Mouse (Mus musculus): ENCODE measurements around the gene Ndrg3. TPM values are rescaled to one million over a fixed set of nuclear protein-coding genes. Genes with fewer than 3 reads are reported as not detected.

The Ndrg3 gene
- polyA plus RNA-seq, 1 experiment from 2014 or later, result 21.1 TPM

- TF ChIP-seq EP300 (optimal IDR thresholded peaks at IDR 0.05) (no peak), CTCF (IDR thresholded peaks at IDR 0.05; ENCODE audit: low read depth) (no peak)
- H3K27me3 ChIP-seq (ENCODE audit: control insufficient read depth, insufficient read depth, low read length), result no peaks in the 10 kb centered on the region
- no peak overlapping the region for H3K27ac ChIP-seq (replicated peaks)
- H3K36me3 ChIP-seq (ENCODE audit: control insufficient read depth, insufficient read depth, low read length), result peaks cover 18% of the 10 kb centered on the region
- 83% methylated on average over 8 of the region's 8 CpGs for WGBS
- no peak for ATAC-seq (ENCODE audit: low FRiP score, low TSS enrichment)
- H3K9me3 ChIP-seq (ENCODE audit: control insufficient read depth, low read length), result no peaks in the 10 kb centered on the region
- no peak overlapping the region for H3K4me3 ChIP-seq (ENCODE audit: low read depth, low read length)
- no peak overlapping the region for H3K4me2 ChIP-seq (replicated peaks; ENCODE audit: low read depth)
- DNase-seq (ENCODE audit: low spot score), result no peak
- H3K9ac ChIP-seq (ENCODE audit: low read length), result no peak overlapping the region
- H3K4me1 ChIP-seq (replicated peaks; ENCODE audit: control insufficient read depth, insufficient read depth), result no peaks in the 10 kb centered on the region
These were observed 44.5 kb upstream of the Ndrg3 start for GRCm38 (mm10) chr2:157036400-157036799.

GRCm38 (mm10) chr2:157035371-157035770, 43.5 kb upstream of the Ndrg3 start:
- Histone ChIP-seq H3K27ac (replicated peaks) (no peak overlapping the region), H3K27me3 (ENCODE audit: control insufficient read depth, insufficient read depth, low read length) (no peaks in the 10 kb centered on the region), H3K4me3 (ENCODE audit: low read depth, low read length) (no peak overlapping the region), H3K9me3 (ENCODE audit: control insufficient read depth, low read length) (no peaks in the 10 kb centered on the region), H3K4me1 (replicated peaks; ENCODE audit: control insufficient read depth, insufficient read depth) (no peaks in the 10 kb centered on the region), H3K36me3 (ENCODE audit: control insufficient read depth, insufficient read depth, low read length) (peaks cover 14% of the 10 kb centered on the region), H3K4me2 (replicated peaks; ENCODE audit: low read depth) (no peak overlapping the region), H3K9ac (ENCODE audit: low read length) (no peak overlapping the region)
- 88% methylated on average over 7 of the region's 7 CpGs for WGBS
- no peak for TF ChIP-seq CTCF (IDR thresholded peaks at IDR 0.05; ENCODE audit: low read depth)
- TF ChIP-seq EP300 (optimal IDR thresholded peaks at IDR 0.05), result no peak
- DNase-seq (ENCODE audit: low spot score), result no peak
- ATAC-seq (ENCODE audit: low FRiP score, low TSS enrichment), result no peak

GRCm38 (mm10) chr2:157030804-157031203, 38.9 kb upstream of the Ndrg3 start:
- Histone ChIP-seq H3K9ac (ENCODE audit: low read length) (no peak overlapping the region), H3K4me1 (replicated peaks; ENCODE audit: control insufficient read depth, insufficient read depth) (no peaks in the 10 kb centered on the region), H3K9me3 (ENCODE audit: control insufficient read depth, low read length) (no peaks in the 10 kb centered on the region), H3K36me3 (ENCODE audit: control insufficient read depth, insufficient read depth, low read length) (peaks cover 32% of the 10 kb centered on the region), H3K27ac (replicated peaks) (no peak overlapping the region), H3K4me3 (ENCODE audit: low read depth, low read length) (no peak overlapping the region), H3K4me2 (replicated peaks; ENCODE audit: low read depth) (no peak overlapping the region), H3K27me3 (ENCODE audit: control insufficient read depth, insufficient read depth, low read length) (no peaks in the 10 kb centered on the region)
- no peak for TF ChIP-seq EP300 (optimal IDR thresholded peaks at IDR 0.05)
- TF ChIP-seq CTCF (IDR thresholded peaks at IDR 0.05; ENCODE audit: low read depth), result peak; percentile 92
- DNase-seq (ENCODE audit: low spot score) (peak; percentile 88), ATAC-seq (ENCODE audit: low FRiP score, low TSS enrichment) (peak; percentile 68; the same call in 1 of the 2 replicates)
- WGBS, result 41% methylated on average over 9 of the region's 9 CpGs

GRCm38 (mm10) chr2:157028261-157028660, 36.4 kb upstream of the Ndrg3 start:
- DNase-seq (ENCODE audit: low spot score) (no peak), ATAC-seq (ENCODE audit: low FRiP score, low TSS enrichment) (no peak)
- WGBS, result 98% methylated on average over 4 of the region's 4 CpGs
- H3K4me1 ChIP-seq (replicated peaks; ENCODE audit: control insufficient read depth, insufficient read depth), result no peaks in the 10 kb centered on the region
- H3K27me3 ChIP-seq (ENCODE audit: control insufficient read depth, insufficient read depth, low read length), result no peaks in the 10 kb centered on the region
- H3K9ac ChIP-seq (ENCODE audit: low read length), result no peak overlapping the region
- TF ChIP-seq EP300 (optimal IDR thresholded peaks at IDR 0.05) (no peak), CTCF (IDR thresholded peaks at IDR 0.05; ENCODE audit: low read depth) (no peak)
- H3K36me3 ChIP-seq (ENCODE audit: control insufficient read depth, insufficient read depth, low read length), result peaks cover 41% of the 10 kb centered on the region
- no peak overlapping the region for H3K4me2 ChIP-seq (replicated peaks; ENCODE audit: low read depth)
- 0 out of 2 replicates have a peak, but pooled peaks cover 4% of the 10 kb centered on the region for H3K9me3 ChIP-seq (ENCODE audit: control insufficient read depth, low read length)
- H3K27ac ChIP-seq (replicated peaks), result no peak overlapping the region
- no peak overlapping the region for H3K4me3 ChIP-seq (ENCODE audit: low read depth, low read length)

GRCm38 (mm10) chr2:157027106-157028008, 35.5 kb upstream of the Ndrg3 start:
- Histone ChIP-seq H3K9ac (ENCODE audit: low read length) (no peak overlapping the region), H3K4me1 (replicated peaks; ENCODE audit: control insufficient read depth, insufficient read depth) (no peaks in the 10 kb centered on the region), H3K9me3 (ENCODE audit: control insufficient read depth, low read length) (0 out of 2 replicates have a peak, but pooled peaks cover 4% of the 10 kb centered on the region), H3K4me2 (replicated peaks; ENCODE audit: low read depth) (no peak overlapping the region), H3K36me3 (ENCODE audit: control insufficient read depth, insufficient read depth, low read length) (peaks cover 41% of the 10 kb centered on the region), H3K4me3 (ENCODE audit: low read depth, low read length) (no peak overlapping the region), H3K27ac (replicated peaks) (no peak overlapping the region), H3K27me3 (ENCODE audit: control insufficient read depth, insufficient read depth, low read length) (no peaks in the 10 kb centered on the region)
- TF ChIP-seq CTCF (IDR thresholded peaks at IDR 0.05; ENCODE audit: low read depth), result no peak
- TF ChIP-seq EP300 (optimal IDR thresholded peaks at IDR 0.05), result no peak
- no peak for ATAC-seq (ENCODE audit: low FRiP score, low TSS enrichment)
- 86% methylated on average over 21 of the region's 21 CpGs for WGBS
- peak; percentile 34 for DNase-seq (ENCODE audit: low spot score)

- H3K9me3 ChIP-seq (ENCODE audit: control insufficient read depth, low read length), result 0 out of 2 replicates have a peak, but pooled peaks cover 4% of the 10 kb centered on the region
- no peak for TF ChIP-seq CTCF (IDR thresholded peaks at IDR 0.05; ENCODE audit: low read depth)
- TF ChIP-seq EP300 (optimal IDR thresholded peaks at IDR 0.05), result no peak
- 93% methylated on average over 16 of the region's 16 CpGs for WGBS
- no peak overlapping the region for H3K4me2 ChIP-seq (replicated peaks; ENCODE audit: low read depth)
- no peak overlapping the region for H3K4me3 ChIP-seq (ENCODE audit: low read depth, low read length)
- no peak overlapping the region for H3K9ac ChIP-seq (ENCODE audit: low read length)
- no peak overlapping the region for H3K27ac ChIP-seq (replicated peaks)
- no peaks in the 10 kb centered on the region for H3K4me1 ChIP-seq (replicated peaks; ENCODE audit: control insufficient read depth, insufficient read depth)
- H3K27me3 ChIP-seq (ENCODE audit: control insufficient read depth, insufficient read depth, low read length), result no peaks in the 10 kb centered on the region
- H3K36me3 ChIP-seq (ENCODE audit: control insufficient read depth, insufficient read depth, low read length), result peaks cover 33% of the 10 kb centered on the region
- no peak for ATAC-seq (ENCODE audit: low FRiP score, low TSS enrichment)
- DNase-seq (ENCODE audit: low spot score), result no peak
These were observed 29.3 kb upstream of the Ndrg3 start for GRCm38 (mm10) chr2:157021156-157021555.

Measured in stomach, postnatal 0 days (tissue).